Mouse (Mus musculus) lung, adult 2 months (tissue): ENCODE data around the gene Dop1b.

ENCODE experiments used
- CTCF ChIP-seq: fragments of 200-500 bp; IDR thresholded peaks from 2 replicates; pipeline ENCODE4 v1.5.1; 2011; ENCODE audit warnings: mild to moderate bottlenecking, low read length, control low read depth; ENCODE audit not compliant: insufficient read depth
- POLR2A ChIP-seq: fragments of 200-500 bp; IDR thresholded peaks from 2 replicates; pipeline ENCODE4 v1.6.1; 2011; ENCODE audit warnings: low read depth, mild to moderate bottlenecking, control low read depth, low read length, borderline replicate concordance; ENCODE audit errors: extremely low read depth

GRCm38 (mm10) chr16:93742903-93743302, 31.2 kb downstream of the Dop1b start:
- TF ChIP-seq CTCF (no peak), POLR2A (no peak)
